Mouse (Mus musculus): ENCODE results near the gene Ccdc92. TPM values are rescaled to one million over a fixed set of nuclear protein-coding genes. Genes with fewer than 3 reads are reported as not detected.

Gene Ccdc92
- polyA plus RNA-seq, 2 experiments, result 3.8 to 4.1 TPM

DNA sequence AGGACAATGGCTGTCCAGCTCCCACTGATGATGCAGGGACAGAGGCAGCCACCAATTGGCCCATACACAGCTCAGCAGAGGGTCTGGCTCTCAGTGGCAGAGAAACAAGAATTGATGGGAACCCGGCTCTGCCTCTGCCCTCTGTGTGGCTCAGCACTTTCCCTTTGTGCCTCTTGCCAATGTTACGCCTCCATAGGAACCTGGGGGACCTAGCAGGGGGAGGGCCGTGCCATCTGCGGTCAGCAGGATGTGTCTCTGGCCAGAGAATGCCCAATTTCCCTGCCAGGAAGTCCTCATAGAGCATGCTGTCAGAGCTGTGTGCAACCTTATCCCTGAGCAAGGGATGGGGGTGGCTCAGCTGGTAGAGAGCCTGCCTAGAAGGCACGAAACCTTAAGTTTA lies 47.4 kb downstream of the Ccdc92 start:
- Histone ChIP-seq H3K4me2 (replicated peaks; ENCODE audit: low read depth, low read length, severe bottlenecking) (no peak overlapping the region), H3K4me3 (replicated peaks; ENCODE audit: low read length) (no peak overlapping the region), H3K27me3 (ENCODE audit: control insufficient read depth, insufficient read depth, low read length) (no peaks in the 10 kb centered on the region), H3K9ac (ENCODE audit: low read depth, low read length, severe bottlenecking) (no peak overlapping the region), H3K27ac (replicated peaks; ENCODE audit: low read depth, low read length) (no peak overlapping the region), H3K36me3 (ENCODE audit: control insufficient read depth, insufficient read depth, low read length) (no peaks in the 10 kb centered on the region), H3K4me1 (ENCODE audit: control insufficient read depth, insufficient read depth, low read length) (no peaks in the 10 kb centered on the region), H3K9me3 (ENCODE audit: control insufficient read depth, low read length) (no peaks in the 10 kb centered on the region; the same call in 1 of the 2 replicates)
- WGBS, result 56% methylated on average over 5 of the region's 5 CpGs
- TF ChIP-seq POLR2A (IDR thresholded peaks at IDR 0.05; ENCODE audit: borderline replicate concordance, extremely low read depth, insufficient read depth, insufficient read length), result no peak
- DNase-seq (ENCODE audit: low spot score) (no peak), ATAC-seq (ENCODE audit: low FRiP score, low read depth) (no peak)

DNA sequence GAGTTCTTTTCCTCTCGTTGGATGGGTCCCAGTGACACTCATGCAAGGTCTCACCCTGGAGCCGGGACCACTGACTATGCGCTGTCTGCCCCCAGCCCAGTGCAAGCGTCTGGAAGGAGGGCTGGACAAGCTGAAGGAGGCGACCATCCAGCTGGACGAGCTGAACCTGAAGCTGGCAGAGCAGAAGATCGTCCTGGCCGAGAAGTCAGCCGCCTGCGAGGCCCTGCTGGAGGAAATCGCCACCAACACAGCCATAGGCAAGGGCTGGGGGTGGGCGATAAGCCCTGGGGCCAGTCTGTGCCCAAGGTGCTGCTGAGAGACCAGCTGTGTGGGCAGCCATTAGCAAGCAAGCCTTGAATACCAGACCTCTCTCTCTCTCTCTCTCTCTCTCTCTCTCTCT lies 49.8 kb downstream of the Ccdc92 start:
- DNase-seq (ENCODE audit: low spot score), result no peak
- no peaks in the 10 kb centered on the region for H3K27me3 ChIP-seq (ENCODE audit: control insufficient read depth, insufficient read depth, low read length)
- TF ChIP-seq POLR2A (IDR thresholded peaks at IDR 0.05; ENCODE audit: borderline replicate concordance, extremely low read depth, insufficient read depth, insufficient read length), result no peak

DNA sequence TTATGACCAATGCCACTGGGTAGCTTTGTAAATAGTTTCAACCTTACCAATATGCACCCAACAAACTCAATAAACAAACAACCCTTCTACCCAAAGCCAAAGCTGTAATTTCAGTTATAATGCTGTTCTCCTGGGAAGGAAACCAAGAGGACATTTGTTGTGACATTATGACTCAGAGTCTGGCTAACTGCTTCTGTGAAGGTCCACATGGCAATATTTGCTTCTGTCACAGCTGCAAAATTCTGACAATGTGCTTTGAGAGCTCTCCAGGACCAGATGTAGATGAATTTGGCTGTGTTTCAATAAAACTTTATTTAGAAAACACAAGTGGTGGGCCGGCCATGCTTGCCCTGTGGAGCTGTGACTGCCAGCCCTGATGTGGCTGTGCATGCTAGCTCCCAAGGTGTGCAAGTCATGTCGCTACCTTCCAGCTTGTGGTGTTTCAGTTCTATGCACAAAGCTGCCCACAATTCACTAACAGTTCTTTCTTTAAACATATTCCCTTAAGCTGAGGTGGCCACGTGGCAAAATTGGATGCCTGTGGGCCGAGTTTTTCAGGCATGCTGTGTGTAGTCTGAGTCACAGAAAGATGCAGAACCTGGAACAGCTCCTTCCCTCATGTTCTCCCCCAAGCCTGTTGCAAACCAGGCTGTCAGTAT lies 52.4 kb downstream of the Ccdc92 start:
- Histone ChIP-seq H3K4me1 (ENCODE audit: control insufficient read depth, insufficient read depth, low read length) (no peaks in the 10 kb centered on the region), H3K9me3 (ENCODE audit: control insufficient read depth, low read length) (no peaks in the 10 kb centered on the region), H3K36me3 (ENCODE audit: control insufficient read depth, insufficient read depth, low read length) (no peaks in the 10 kb centered on the region), H3K9ac (ENCODE audit: low read depth, low read length, severe bottlenecking) (no peak overlapping the region), H3K27ac (replicated peaks; ENCODE audit: low read depth, low read length) (no peak overlapping the region), H3K27me3 (ENCODE audit: control insufficient read depth, insufficient read depth, low read length) (no peaks in the 10 kb centered on the region), H3K4me3 (replicated peaks; ENCODE audit: low read length) (no peak overlapping the region), H3K4me2 (replicated peaks; ENCODE audit: low read depth, low read length, severe bottlenecking) (no peak overlapping the region)
- 84% methylated on average over 4 of the region's 4 CpGs for WGBS
- no peak for ATAC-seq (ENCODE audit: low FRiP score, low read depth)
- DNase-seq (ENCODE audit: low spot score), result no peak
- TF ChIP-seq POLR2A (IDR thresholded peaks at IDR 0.05; ENCODE audit: borderline replicate concordance, extremely low read depth, insufficient read depth, insufficient read length), result no peak

More for the DNA sequence above, 49.8 kb downstream of the Ccdc92 start:
- Histone ChIP-seq H3K4me2 (replicated peaks; ENCODE audit: low read depth, low read length, severe bottlenecking) (no peak overlapping the region), H3K27ac (replicated peaks; ENCODE audit: low read depth, low read length) (no peak overlapping the region), H3K36me3 (ENCODE audit: control insufficient read depth, insufficient read depth, low read length) (no peaks in the 10 kb centered on the region), H3K4me3 (replicated peaks; ENCODE audit: low read length) (no peak overlapping the region), H3K9ac (ENCODE audit: low read depth, low read length, severe bottlenecking) (no peak overlapping the region), H3K4me1 (ENCODE audit: control insufficient read depth, insufficient read depth, low read length) (no peaks in the 10 kb centered on the region), H3K9me3 (ENCODE audit: control insufficient read depth, low read length) (no peaks in the 10 kb centered on the region)
- WGBS, result 80% methylated on average over 12 of the region's 12 CpGs
- no peak for ATAC-seq (ENCODE audit: low FRiP score, low read depth)

DNA sequence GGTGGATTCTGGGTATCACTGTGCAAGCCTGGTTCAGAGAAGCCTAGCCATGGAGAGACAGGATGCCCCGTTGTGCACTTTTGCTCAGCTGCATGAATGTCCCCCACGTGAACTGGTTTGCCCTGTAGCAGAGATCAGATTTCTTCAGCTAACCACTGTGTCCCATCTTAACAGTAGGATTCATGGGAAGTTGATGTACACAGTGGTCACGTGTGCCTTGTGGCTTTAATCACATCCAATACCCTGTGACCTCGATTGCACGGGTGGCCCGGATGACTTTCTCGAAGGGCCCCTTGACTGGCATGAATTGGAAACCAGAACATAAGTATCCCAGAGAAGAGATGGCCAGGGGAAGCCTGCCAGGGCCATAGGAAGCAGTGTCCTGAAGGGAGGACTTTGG lies 70.1 kb downstream of the Ccdc92 start:
- Histone ChIP-seq H3K4me3 (replicated peaks; ENCODE audit: low read length) (no peak overlapping the region), H3K9ac (ENCODE audit: low read depth, low read length, severe bottlenecking) (no peak overlapping the region), H3K27me3 (ENCODE audit: control insufficient read depth, insufficient read depth, low read length) (no peaks in the 10 kb centered on the region), H3K9me3 (ENCODE audit: control insufficient read depth, low read length) (no peaks in the 10 kb centered on the region), H3K36me3 (ENCODE audit: control insufficient read depth, insufficient read depth, low read length) (no peaks in the 10 kb centered on the region), H3K27ac (replicated peaks; ENCODE audit: low read depth, low read length) (no peak overlapping the region), H3K4me1 (ENCODE audit: control insufficient read depth, insufficient read depth, low read length) (no peaks in the 10 kb centered on the region), H3K4me2 (replicated peaks; ENCODE audit: low read depth, low read length, severe bottlenecking) (no peak overlapping the region)
- no peak for DNase-seq (ENCODE audit: low spot score)
- WGBS, result 86% methylated on average over 7 of the region's 7 CpGs
- ATAC-seq (ENCODE audit: low FRiP score, low read depth), result no peak
- no peak for TF ChIP-seq POLR2A (IDR thresholded peaks at IDR 0.05; ENCODE audit: borderline replicate concordance, extremely low read depth, insufficient read depth, insufficient read length)

DNA sequence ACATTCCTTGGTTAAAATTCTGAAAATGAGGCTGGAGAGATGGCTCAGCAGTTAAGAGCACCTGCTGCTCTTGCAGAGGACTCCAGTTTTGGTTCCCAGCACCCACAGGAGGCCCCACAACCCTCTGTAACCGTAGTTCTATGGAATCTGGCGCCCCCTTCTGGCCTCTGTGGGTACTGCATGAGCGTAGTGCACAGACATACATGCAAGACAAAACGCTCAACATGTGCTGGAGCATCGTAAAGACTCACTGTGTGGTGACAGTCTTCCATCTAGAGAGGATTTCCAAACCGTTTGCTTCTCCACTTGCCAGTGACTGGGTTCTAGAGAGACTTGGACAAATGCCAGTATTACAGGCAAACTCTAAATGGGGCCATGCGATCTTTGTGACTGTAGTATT lies 76.6 kb downstream of the Ccdc92 start:
- Histone ChIP-seq H3K4me3 (replicated peaks; ENCODE audit: low read length) (no peak overlapping the region), H3K9ac (ENCODE audit: low read depth, low read length, severe bottlenecking) (no peak overlapping the region), H3K36me3 (ENCODE audit: control insufficient read depth, insufficient read depth, low read length) (no peaks in the 10 kb centered on the region), H3K4me2 (replicated peaks; ENCODE audit: low read depth, low read length, severe bottlenecking) (no peak overlapping the region), H3K27ac (replicated peaks; ENCODE audit: low read depth, low read length) (no peak overlapping the region), H3K4me1 (ENCODE audit: control insufficient read depth, insufficient read depth, low read length) (no peaks in the 10 kb centered on the region), H3K27me3 (ENCODE audit: control insufficient read depth, insufficient read depth, low read length) (no peaks in the 10 kb centered on the region), H3K9me3 (ENCODE audit: control insufficient read depth, low read length) (no peaks in the 10 kb centered on the region)
- ATAC-seq (ENCODE audit: low FRiP score, low read depth) (no peak), DNase-seq (ENCODE audit: low spot score) (no peak)
- 82% methylated on average over 7 of the region's 7 CpGs for WGBS
- TF ChIP-seq POLR2A (IDR thresholded peaks at IDR 0.05; ENCODE audit: borderline replicate concordance, extremely low read depth, insufficient read depth, insufficient read length), result no peak

Other genes with a start within 250 kb of the Ccdc92 start
- 33.3 and 39.7 TPM in 2 replicates for gene Atp6v0a2, start 233.8 kb downstream of the Ccdc92 start, polyA plus RNA-seq (2012; rRNA removed)
- gene Atp6v0a2, start 233.8 kb downstream of the Ccdc92 start, polyA plus RNA-seq (2014; fragmentation: Nextera tagmentation; extraction: Ambion mirVana), result 42.8 and 45.4 TPM in 2 replicates
- gene Dnah10, start 137.3 kb downstream of the Ccdc92 start, polyA plus RNA-seq (2012; rRNA removed), result 0.20 and 0.38 TPM in 2 replicates
- gene Dnah10, start 137.3 kb downstream of the Ccdc92 start, polyA plus RNA-seq (2014; fragmentation: Nextera tagmentation; extraction: Ambion mirVana), result 0.11 TPM in 1 of 2 replicates, not detected in the other
- 52.4 and 52.7 TPM in 2 replicates for gene Zfp664, start 267 bp upstream of the Ccdc92 start, polyA plus RNA-seq (2012; rRNA removed)
- gene Zfp664, start 267 bp upstream of the Ccdc92 start, polyA plus RNA-seq (2014; fragmentation: Nextera tagmentation; extraction: Ambion mirVana), result 65.7 and 76.3 TPM in 2 replicates
- 107 and 154 TPM in 2 replicates for gene Rflna, start 140.8 kb upstream of the Ccdc92 start, polyA plus RNA-seq (2012; rRNA removed)
- 47.4 and 55.8 TPM in 2 replicates for gene Rflna, start 140.8 kb upstream of the Ccdc92 start, polyA plus RNA-seq (2014; fragmentation: Nextera tagmentation; extraction: Ambion mirVana)